Mouse (Mus musculus): ENCODE results near the gene Rab1b. TPM values are rescaled to one million over a fixed set of nuclear protein-coding genes. Genes with fewer than 3 reads are reported as not detected.
A peak's percentile ranks its signal among the peaks of the same experiment; 100 is the strongest.
"Not testable (repeated sequence)": the region's sequence is repeated elsewhere in the genome, so short reads cannot be mapped to it uniquely, and the experiment has no call there.

Rab1b gene
- polyA plus RNA-seq (2014; fragmentation: Nextera tagmentation; extraction: Ambion mirVana), result 247 and 250 TPM in 2 replicates

DNA sequence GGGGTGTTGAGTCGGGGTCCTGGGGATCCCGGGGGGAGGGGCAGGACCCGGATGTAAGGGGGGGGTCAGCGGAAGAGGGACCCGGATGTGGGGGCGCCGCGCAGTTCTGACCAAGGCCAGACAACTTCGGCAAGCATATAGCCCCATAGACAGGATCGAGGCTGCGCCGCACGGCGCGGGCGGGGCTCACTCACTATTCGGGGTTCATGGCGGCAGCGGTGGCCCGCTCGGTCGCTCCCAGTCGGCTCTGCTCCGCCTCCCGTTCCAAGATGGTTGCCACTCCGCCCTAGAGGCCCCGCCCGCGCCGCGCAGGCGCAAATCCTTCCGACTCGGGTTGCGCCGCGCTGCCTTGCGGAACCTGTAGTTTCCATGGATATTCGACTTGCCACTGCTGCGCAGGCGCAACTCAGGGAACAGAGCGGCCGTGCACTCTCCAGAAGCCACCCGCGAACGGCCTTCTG, at the start of gene Rab1b:
Gene Rab1b, minus strand, starts transcription at position 342 of the 461 bp plus-strand sequence.
- Histone ChIP-seq H3K36me3 (ENCODE audit: control insufficient read depth, insufficient read depth, low read length) (peaks cover 75% of the 10 kb centered on the region), H3K4me2 (ENCODE audit: low read length) (peak within 1 kb of the TSS; percentile 91), H3K27me3 (replicated peaks; ENCODE audit: control insufficient read depth, insufficient read depth, low read length) (no peaks in the 10 kb centered on the region), H3K4me3 (ENCODE audit: low read depth, low read length) (peak within 1 kb of the TSS; percentile 61), H3K9ac (ENCODE audit: low read length) (peak within 1 kb of the TSS; percentile 92), H3K9me3 (replicated peaks; ENCODE audit: control insufficient read depth, low read length) (no peaks in the 10 kb centered on the region), H3K4me1 (ENCODE audit: control insufficient read depth, insufficient read depth, low read length) (peaks cover 7% of the 10 kb centered on the region), H3K27ac (ENCODE audit: low read depth, low read length) (peak within 1 kb of the TSS; percentile 94)
- ATAC-seq (peak; percentile 95), DNase-seq (ENCODE audit: low spot score) (peak; percentile 99)
- WGBS, result 0% methylated on average over 44 of the region's 46 CpGs

DNA sequence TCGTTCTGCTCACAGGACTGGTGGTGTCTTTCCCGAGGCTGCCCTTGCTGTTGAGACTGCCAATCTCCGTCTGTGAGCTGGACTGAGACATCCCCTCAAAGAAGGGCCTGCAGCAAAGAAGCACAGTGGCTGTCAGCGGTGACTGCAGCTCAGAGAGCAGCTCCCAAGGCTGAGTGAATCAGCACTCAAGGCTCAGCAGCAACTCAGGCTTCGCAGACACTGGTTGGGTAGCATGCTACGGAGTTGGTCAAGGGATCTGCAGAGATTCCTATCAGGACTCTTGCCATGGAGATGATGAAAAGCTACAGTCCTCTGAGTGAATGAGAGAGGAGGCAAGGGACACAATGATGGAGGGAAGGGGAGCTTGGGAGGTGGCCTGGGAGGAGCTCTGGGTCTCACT, 45.4 kb upstream of the Rab1b start:
- Histone ChIP-seq H3K36me3 (ENCODE audit: control insufficient read depth, insufficient read depth, low read length) (peaks cover 24% of the 10 kb centered on the region), H3K27ac (ENCODE audit: low read depth, low read length) (no peak overlapping the region), H3K9ac (ENCODE audit: low read length) (no peak overlapping the region), H3K4me2 (ENCODE audit: low read length) (no peak overlapping the region), H3K4me3 (ENCODE audit: low read depth, low read length) (no peak overlapping the region), H3K27me3 (replicated peaks; ENCODE audit: control insufficient read depth, insufficient read depth, low read length) (no peaks in the 10 kb centered on the region), H3K9me3 (replicated peaks; ENCODE audit: control insufficient read depth, low read length) (no peaks in the 10 kb centered on the region), H3K4me1 (ENCODE audit: control insufficient read depth, insufficient read depth, low read length) (no peaks in the 10 kb centered on the region)
- no peak for ATAC-seq
- 94% methylated on average over 6 of the region's 6 CpGs for WGBS
- DNase-seq (ENCODE audit: low spot score), result no peak

DNA sequence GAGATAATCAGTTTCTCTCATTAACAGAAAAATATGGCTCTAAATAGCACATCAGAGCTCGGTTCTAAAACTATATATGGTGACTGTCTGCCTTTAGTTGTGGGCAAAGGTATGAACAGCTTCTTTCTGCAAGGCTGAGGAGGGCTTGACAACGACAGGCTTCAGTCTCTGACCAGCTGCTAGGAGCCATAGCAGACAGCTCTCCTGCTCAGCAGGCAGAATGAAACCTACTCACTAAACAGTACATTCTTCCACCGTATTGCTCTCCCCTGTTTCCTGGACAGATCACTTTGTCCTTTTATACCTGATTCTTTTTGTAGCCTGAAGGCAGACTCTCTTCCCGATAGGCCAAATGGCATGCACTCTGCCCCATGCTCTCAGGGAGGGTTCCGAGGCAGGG, 44.9 kb upstream of the Rab1b start:
- WGBS, result 84% methylated on average over 5 of the region's 5 CpGs
- no peak for DNase-seq (ENCODE audit: low spot score)
- H3K27me3 ChIP-seq (replicated peaks; ENCODE audit: control insufficient read depth, insufficient read depth, low read length), result no peaks in the 10 kb centered on the region
- H3K36me3 ChIP-seq (ENCODE audit: control insufficient read depth, insufficient read depth, low read length), result peaks cover 25% of the 10 kb centered on the region
- H3K4me2 ChIP-seq (ENCODE audit: low read length), result no peak overlapping the region
- H3K4me3 ChIP-seq (ENCODE audit: low read depth, low read length), result no peak overlapping the region
- H3K27ac ChIP-seq (ENCODE audit: low read depth, low read length), result 0 out of 2 replicates have a peak overlapping the region, but pooled peaks have one; percentile 14
- H3K9me3 ChIP-seq (replicated peaks; ENCODE audit: control insufficient read depth, low read length), result no peaks in the 10 kb centered on the region
- no peak for ATAC-seq
- no peaks in the 10 kb centered on the region for H3K4me1 ChIP-seq (ENCODE audit: control insufficient read depth, insufficient read depth, low read length)
- H3K9ac ChIP-seq (ENCODE audit: low read length), result no peak overlapping the region

DNA sequence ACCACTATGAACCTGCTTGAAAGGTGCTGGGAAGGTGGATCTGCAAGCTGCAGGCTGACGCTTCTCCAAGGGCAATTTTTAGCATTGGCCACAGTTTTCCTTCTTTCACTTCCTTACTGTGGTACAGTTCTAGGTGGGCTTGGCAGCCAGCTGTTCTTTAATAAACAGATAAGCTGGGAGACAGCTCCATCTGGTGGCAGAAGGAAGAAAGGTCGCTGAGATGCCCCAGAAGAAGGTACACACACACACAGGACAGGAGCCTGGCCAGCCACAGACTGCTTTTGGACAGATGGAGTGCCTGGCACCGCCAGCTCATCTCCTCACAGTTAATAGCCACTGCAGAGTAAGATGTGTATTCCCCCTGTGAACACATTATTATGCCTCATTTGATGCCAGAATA, 44.5 kb upstream of the Rab1b start:
- Histone ChIP-seq H3K4me2 (ENCODE audit: low read length) (no peak overlapping the region), H3K4me3 (ENCODE audit: low read depth, low read length) (no peak overlapping the region), H3K9ac (ENCODE audit: low read length) (no peak overlapping the region), H3K36me3 (ENCODE audit: control insufficient read depth, insufficient read depth, low read length) (peaks cover 29% of the 10 kb centered on the region), H3K27me3 (replicated peaks; ENCODE audit: control insufficient read depth, insufficient read depth, low read length) (no peaks in the 10 kb centered on the region), H3K4me1 (ENCODE audit: control insufficient read depth, insufficient read depth, low read length) (no peaks in the 10 kb centered on the region), H3K9me3 (replicated peaks; ENCODE audit: control insufficient read depth, low read length) (no peaks in the 10 kb centered on the region), H3K27ac (ENCODE audit: low read depth, low read length) (no peak overlapping the region)
- WGBS, result 41% methylated on average over 3 of the region's 3 CpGs
- DNase-seq (ENCODE audit: low spot score), result peak; percentile 77
- ATAC-seq, result peak; percentile 50

DNA sequence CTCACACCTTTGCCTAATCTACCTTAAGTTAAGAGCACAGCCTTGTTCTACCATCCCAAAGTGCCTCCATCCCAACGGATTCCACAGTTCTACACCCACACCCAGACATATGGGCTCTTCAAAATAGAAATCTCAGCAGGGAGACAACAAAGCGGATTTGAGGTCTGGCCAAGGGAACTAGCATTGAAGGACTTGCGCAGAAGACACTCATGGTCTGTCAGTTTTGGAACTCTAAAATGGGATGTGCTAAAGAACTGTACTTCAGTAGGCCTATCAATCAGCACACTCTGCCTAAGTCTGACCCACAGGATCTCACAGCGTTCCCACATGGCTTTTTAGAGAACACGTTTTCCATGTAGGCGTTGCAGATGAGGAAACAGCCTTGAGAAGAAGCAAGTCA, 43.5 kb upstream of the Rab1b start:
- no peak overlapping the region for H3K27ac ChIP-seq (ENCODE audit: low read depth, low read length)
- ATAC-seq (no peak), DNase-seq (ENCODE audit: low spot score) (no peak)
- H3K4me3 ChIP-seq (ENCODE audit: low read depth, low read length), result no peak overlapping the region
- peaks cover 35% of the 10 kb centered on the region for H3K36me3 ChIP-seq (ENCODE audit: control insufficient read depth, insufficient read depth, low read length)
- H3K9ac ChIP-seq (ENCODE audit: low read length), result no peak overlapping the region
- no peaks in the 10 kb centered on the region for H3K9me3 ChIP-seq (replicated peaks; ENCODE audit: control insufficient read depth, low read length)
- H3K4me1 ChIP-seq (ENCODE audit: control insufficient read depth, insufficient read depth, low read length), result no peaks in the 10 kb centered on the region
- no peak overlapping the region for H3K4me2 ChIP-seq (ENCODE audit: low read length)
- 93% methylated on average over 6 of the region's 6 CpGs for WGBS
- H3K27me3 ChIP-seq (replicated peaks; ENCODE audit: control insufficient read depth, insufficient read depth, low read length), result no peaks in the 10 kb centered on the region

DNA sequence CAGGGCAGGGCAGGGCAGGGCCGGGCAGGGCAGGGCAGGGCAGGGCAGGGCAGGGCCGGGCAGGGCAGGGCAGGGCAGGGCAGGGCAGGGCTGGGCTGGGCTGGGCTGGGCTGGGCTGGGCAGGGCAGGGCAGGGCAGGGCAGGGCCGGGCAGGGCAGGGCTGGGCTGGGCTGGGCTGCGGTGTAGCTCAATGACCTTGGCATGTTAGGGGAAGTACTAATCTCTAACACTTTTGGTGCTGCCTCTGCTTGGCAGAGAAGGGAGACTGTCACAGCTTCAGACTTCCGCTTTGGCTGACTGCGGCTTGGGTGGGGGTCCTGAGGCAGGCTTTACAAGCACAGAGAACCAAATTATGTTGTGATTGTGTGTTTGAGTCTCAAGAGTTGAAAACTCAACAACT, 42.2 kb upstream of the Rab1b start:
- H3K27ac ChIP-seq (ENCODE audit: low read depth, low read length); H3K9ac ChIP-seq (ENCODE audit: low read length); H3K4me3 ChIP-seq (ENCODE audit: low read depth, low read length); ATAC-seq; H3K4me2 ChIP-seq (ENCODE audit: low read length); DNase-seq (ENCODE audit: low spot score); H3K9me3 ChIP-seq (replicated peaks; ENCODE audit: control insufficient read depth, low read length); H3K27me3 ChIP-seq (replicated peaks; ENCODE audit: control insufficient read depth, insufficient read depth, low read length); H3K4me1 ChIP-seq (ENCODE audit: control insufficient read depth, insufficient read depth, low read length): not testable (repeated sequence)
- H3K36me3 ChIP-seq (ENCODE audit: control insufficient read depth, insufficient read depth, low read length), result peaks cover 43% of the 10 kb centered on the region
- WGBS, result 97% methylated on average over 5 of the region's 6 CpGs

DNA sequence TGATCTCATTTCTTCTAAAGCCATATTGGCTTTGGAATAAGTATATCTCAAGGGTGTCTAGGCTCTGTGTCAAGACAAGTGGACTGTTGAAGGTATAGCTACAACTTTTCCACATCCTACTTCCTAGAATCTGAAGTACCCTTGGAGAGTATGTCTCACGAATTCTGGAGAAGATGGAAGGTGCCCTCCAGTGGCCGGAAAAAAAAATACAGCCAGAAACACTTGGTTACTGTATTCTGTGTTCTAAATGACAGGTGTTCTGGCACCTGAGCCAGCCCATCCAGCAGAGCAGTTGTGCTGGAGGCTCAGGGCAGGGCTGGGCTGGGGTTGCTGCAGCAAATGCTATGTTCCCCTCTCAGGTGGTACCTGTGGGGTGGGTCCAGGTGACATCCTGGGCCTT, 32.8 kb upstream of the Rab1b start:
- Histone ChIP-seq H3K4me3 (ENCODE audit: low read depth, low read length) (no peak overlapping the region), H3K4me2 (ENCODE audit: low read length) (no peak overlapping the region), H3K27me3 (replicated peaks; ENCODE audit: control insufficient read depth, insufficient read depth, low read length) (no peaks in the 10 kb centered on the region), H3K9ac (ENCODE audit: low read length) (no peak overlapping the region), H3K27ac (ENCODE audit: low read depth, low read length) (no peak overlapping the region), H3K36me3 (ENCODE audit: control insufficient read depth, insufficient read depth, low read length) (peaks cover 44% of the 10 kb centered on the region), H3K9me3 (replicated peaks; ENCODE audit: control insufficient read depth, low read length) (no peaks in the 10 kb centered on the region), H3K4me1 (ENCODE audit: control insufficient read depth, insufficient read depth, low read length) (no peaks in the 10 kb centered on the region)
- DNase-seq (ENCODE audit: low spot score), result peak; percentile 81
- WGBS, result 4% methylated on average over 2 of the region's 2 CpGs
- ATAC-seq, result peak; percentile 40

DNA sequence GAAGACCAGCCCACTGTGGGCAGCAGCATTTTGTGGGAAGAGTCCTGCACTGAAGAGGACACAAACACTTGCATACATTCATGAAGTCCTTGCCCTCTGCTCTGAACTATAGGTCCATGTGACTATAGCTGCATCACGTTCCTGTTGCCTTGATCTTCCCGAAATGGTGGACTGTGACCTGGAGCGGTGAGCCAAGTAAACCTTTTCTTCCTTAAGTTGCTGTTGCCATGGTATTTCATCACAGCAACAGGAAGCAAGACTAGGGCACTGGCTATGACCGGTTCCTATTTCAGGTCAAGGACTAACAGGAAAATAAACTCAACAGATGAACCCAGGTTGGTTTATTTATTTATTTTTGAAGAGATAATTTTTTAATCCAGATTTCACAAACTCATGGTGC, 24.4 kb upstream of the Rab1b start:
- DNase-seq (ENCODE audit: low spot score) (no peak), ATAC-seq (no peak)
- WGBS, result 84% methylated on average over 4 of the region's 4 CpGs
- Histone ChIP-seq H3K27ac (ENCODE audit: low read depth, low read length) (no peak overlapping the region), H3K9me3 (replicated peaks; ENCODE audit: control insufficient read depth, low read length) (no peaks in the 10 kb centered on the region), H3K4me3 (ENCODE audit: low read depth, low read length) (no peak overlapping the region), H3K4me1 (ENCODE audit: control insufficient read depth, insufficient read depth, low read length) (no peaks in the 10 kb centered on the region), H3K4me2 (ENCODE audit: low read length) (no peak overlapping the region), H3K27me3 (replicated peaks; ENCODE audit: control insufficient read depth, insufficient read depth, low read length) (no peaks in the 10 kb centered on the region), H3K36me3 (ENCODE audit: control insufficient read depth, insufficient read depth, low read length) (peaks cover 23% of the 10 kb centered on the region), H3K9ac (ENCODE audit: low read length) (no peak overlapping the region)

DNA sequence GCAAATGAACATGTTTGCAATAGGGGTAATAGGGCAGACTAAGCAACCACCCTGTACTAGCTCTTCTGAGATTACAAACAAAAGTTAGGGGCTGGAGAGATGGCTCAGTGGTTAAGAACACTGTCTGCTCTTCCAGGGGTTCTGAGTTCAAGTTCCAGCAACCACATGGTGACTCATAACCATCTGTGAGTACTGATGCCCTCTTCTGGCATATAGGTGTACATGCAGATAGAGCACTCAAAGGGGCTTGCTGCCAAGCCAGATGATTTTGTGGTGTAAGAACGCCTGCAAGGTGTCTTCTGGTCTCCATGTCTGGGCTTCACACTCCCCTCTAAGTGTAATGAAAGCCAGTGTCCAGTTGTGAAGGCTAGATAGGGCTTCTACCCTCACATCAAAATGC, 22.9 kb upstream of the Rab1b start:
- Histone ChIP-seq H3K36me3 (ENCODE audit: control insufficient read depth, insufficient read depth, low read length) (peaks cover 13% of the 10 kb centered on the region), H3K27ac (ENCODE audit: low read depth, low read length) (no peak overlapping the region), H3K9ac (ENCODE audit: low read length) (no peak overlapping the region), H3K9me3 (replicated peaks; ENCODE audit: control insufficient read depth, low read length) (no peaks in the 10 kb centered on the region), H3K27me3 (replicated peaks; ENCODE audit: control insufficient read depth, insufficient read depth, low read length) (no peaks in the 10 kb centered on the region), H3K4me2 (ENCODE audit: low read length) (no peak overlapping the region), H3K4me3 (ENCODE audit: low read depth, low read length) (no peak overlapping the region), H3K4me1 (ENCODE audit: control insufficient read depth, insufficient read depth, low read length) (no peaks in the 10 kb centered on the region)
- WGBS, result 41% methylated on average over 1 of the region's 1 CpGs
- ATAC-seq, result no peak
- DNase-seq (ENCODE audit: low spot score), result peak; percentile 22
